Mouse (Mus musculus) heart, postnatal 0 days (tissue): ENCODE measurements at regions not wholly inside any gene's neighbourhood (a gene's known extent, or its start where the extent isn't known, plus 50 kb on each side); places are given as distances from the start of the nearest gene placed in this dataset.
"Not testable (repeated sequence)": the region's sequence is repeated elsewhere in the genome, so short reads cannot be mapped to it uniquely, and the experiment has no call there.

Experiments used
- ATAC-seq: fragments of 200-750 bp; cut with Nextera tagmentation; 2 replicates; pipeline ENCODE4 v1.8.0; 2017; ENCODE audit warnings: low read depth, moderate number of reproducible peaks, moderate library complexity; ENCODE audit not compliant: insufficient read depth
- DNase-seq: peaks from one replicate; pipeline ENCODE4 v3.0.0-alpha.2; 2016; ENCODE audit warnings: low spot score
- H3K27ac ChIP-seq: fragments of 300-500 bp; sonication (generic); 2 replicates; pipeline ENCODE4 v1.5.1; 2014; ENCODE audit warnings: low read depth, mild to moderate bottlenecking
- H3K27me3 ChIP-seq: fragments of 300-500 bp; sonication (generic); 2 replicates; pipeline ENCODE4 v1.6.1; 2014; ENCODE audit warnings: low read length, mixed read lengths; ENCODE audit not compliant: control insufficient read depth, insufficient read depth
- H3K36me3 ChIP-seq: fragments of 300-500 bp; sonication (generic); replicated peaks from 2 replicates; pipeline ENCODE4 v1.6.1; 2014; ENCODE audit warnings: low read length, mixed read lengths; ENCODE audit not compliant: control insufficient read depth, insufficient read depth
- H3K4me1 ChIP-seq: fragments of 300-500 bp; sonication (generic); 2 replicates; pipeline ENCODE4 v1.6.1; 2014; ENCODE audit warnings: antibody characterized with exemption; ENCODE audit not compliant: control insufficient read depth, insufficient read depth
- H3K4me2 ChIP-seq: fragments of 300-500 bp; sonication (generic); 2 replicates; pipeline ENCODE4 v1.6.1; 2014; ENCODE audit warnings: low read depth, mild to moderate bottlenecking, low read length, moderate library complexity
- H3K4me3 ChIP-seq: fragments of 300-500 bp; sonication (generic); 2 replicates; pipeline ENCODE4 v1.5.1; 2014; ENCODE audit warnings: low read depth, low read length
- H3K9ac ChIP-seq: fragments of 300-500 bp; sonication (generic); replicated peaks from 2 replicates; pipeline ENCODE4 v1.6.1; 2014; ENCODE audit warnings: low read depth, low read length, mixed read lengths
- H3K9me3 ChIP-seq: fragments of 300-500 bp; sonication (generic); replicated peaks from 2 replicates; pipeline ENCODE4 v1.6.1; 2016; ENCODE audit warnings: low read length; ENCODE audit not compliant: control insufficient read depth
- CTCF ChIP-seq: IDR thresholded peaks from 2 replicates; pipeline ENCODE4 v1.5.1; 2016; ENCODE audit warnings: antibody characterized with exemption, control low read depth, low read depth
- EP300 ChIP-seq: IDR thresholded peaks from 2 replicates; pipeline ENCODE4 v1.6.1; 2016; ENCODE audit warnings: antibody characterized with exemption, low read depth
- WGBS: fragments of 180-500 bp; shearing (Covaris S2); extraction: QIAGEN DNeasy Blood & Tissue Kit; methylation state at CpG from one replicate; pipeline ENCODE4 v1.1.7; 2014; 5-methylcytosine and 5-hydroxymethylcytosine counted together

DNA sequence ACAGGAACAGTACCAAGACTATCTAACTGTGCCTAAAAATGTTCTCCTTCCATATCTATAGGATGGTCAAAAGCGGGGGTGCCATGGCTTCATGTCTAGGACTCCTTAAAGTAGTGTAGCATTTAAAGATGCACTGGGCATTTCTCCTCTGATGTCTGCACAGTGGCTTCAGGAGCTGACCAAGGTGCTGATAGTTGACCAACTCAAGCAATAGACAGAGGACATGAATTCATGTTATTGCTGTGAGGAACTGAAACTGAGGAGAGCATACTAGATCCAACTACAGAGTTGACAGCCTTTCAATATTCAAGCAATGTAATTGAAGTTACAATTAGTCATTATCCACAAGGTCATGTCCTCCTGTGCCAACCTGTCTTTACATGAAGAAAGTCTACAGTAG lies 133.0 kb upstream of the Pou6f2 start:
- Histone ChIP-seq H3K4me3 (no peak overlapping the region), H3K27ac (no peak overlapping the region), H3K9ac (no peak overlapping the region), H3K4me1 (no peaks in the 10 kb centered on the region), H3K27me3 (no peaks in the 10 kb centered on the region), H3K4me2 (no peak overlapping the region), H3K9me3 (no peaks in the 10 kb centered on the region), H3K36me3 (no peaks in the 10 kb centered on the region)
- peak; percentile 10 for DNase-seq
- WGBS: 44% methylated on average over 1 of the region's 1 CpGs
- no peak for ATAC-seq
- TF ChIP-seq CTCF (no peak), EP300 (no peak)

DNA sequence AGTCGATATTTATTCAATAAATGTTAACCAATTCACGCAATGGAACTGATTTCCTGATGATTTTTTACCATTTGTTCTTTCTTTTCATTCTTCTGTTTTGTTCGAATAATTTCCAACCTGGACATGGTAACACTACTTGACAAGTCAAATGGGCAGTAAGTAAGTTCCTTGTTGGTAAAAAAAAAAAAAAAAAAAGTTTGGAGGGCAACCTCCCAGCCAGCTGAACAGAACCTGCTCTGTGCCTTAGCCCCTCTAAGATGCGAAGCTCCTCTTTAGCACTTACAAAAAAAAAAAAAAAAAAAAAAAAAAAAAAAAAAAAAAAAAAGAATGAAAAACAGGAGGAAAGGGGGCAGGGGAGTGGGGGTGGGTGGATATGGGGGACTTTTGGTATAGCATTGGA lies 100.7 kb upstream of the Pou6f2 start:
- Histone ChIP-seq H3K4me3 (no peak overlapping the region), H3K4me1 (no peaks in the 10 kb centered on the region), H3K27me3 (no peaks in the 10 kb centered on the region), H3K9ac (no peak overlapping the region), H3K4me2 (peak overlapping the region; percentile 11; the same call in 1 of the 2 replicates), H3K36me3 (no peaks in the 10 kb centered on the region), H3K9me3 (0 out of 2 replicates have a peak, but pooled peaks cover 5% of the 10 kb centered on the region), H3K27ac (no peak overlapping the region)
- DNase-seq: no peak
- no peak for TF ChIP-seq EP300
- no peak for TF ChIP-seq CTCF
- no peak for ATAC-seq
- 31% methylated on average over 4 of the region's 4 CpGs for WGBS

DNA sequence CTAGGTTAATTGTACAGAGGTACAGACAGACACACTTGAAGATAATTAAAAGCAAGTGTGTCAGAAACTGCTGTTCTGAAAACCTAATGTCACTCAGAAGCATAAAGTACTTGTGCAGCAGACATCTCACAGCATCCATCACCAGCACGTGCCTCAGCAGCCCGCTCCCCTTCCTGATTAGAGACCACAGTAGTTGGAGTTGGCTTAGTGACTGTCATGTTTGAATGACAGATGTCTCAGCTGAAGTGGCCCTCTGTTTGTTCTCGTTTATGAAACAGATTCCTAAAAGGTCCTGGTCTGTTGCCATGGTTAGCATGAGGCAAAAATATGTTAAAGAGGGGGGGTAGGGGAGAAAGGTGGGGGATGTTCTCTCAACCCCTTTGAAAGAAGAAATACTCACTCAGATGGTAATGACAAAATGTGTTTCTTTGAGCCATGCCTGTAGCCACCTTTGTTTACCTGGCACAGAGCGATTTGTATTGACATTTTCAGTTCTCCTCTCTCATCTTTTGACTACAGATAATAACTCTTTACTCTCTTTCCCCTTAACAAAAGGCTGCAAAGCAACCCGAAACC lies 100.2 kb upstream of the Pou6f2 start:
- Histone ChIP-seq H3K36me3 (no peaks in the 10 kb centered on the region), H3K27me3 (no peaks in the 10 kb centered on the region), H3K27ac (no peak overlapping the region), H3K9me3 (0 out of 2 replicates have a peak, but pooled peaks cover 5% of the 10 kb centered on the region), H3K9ac (no peak overlapping the region), H3K4me3 (no peak overlapping the region), H3K4me2 (peak overlapping the region; percentile 11; the same call in 1 of the 2 replicates), H3K4me1 (no peaks in the 10 kb centered on the region)
- TF ChIP-seq EP300: no peak
- TF ChIP-seq CTCF: no peak
- DNase-seq: no peak
- no peak for ATAC-seq
- WGBS: 26% methylated on average over 5 of the region's 5 CpGs

DNA sequence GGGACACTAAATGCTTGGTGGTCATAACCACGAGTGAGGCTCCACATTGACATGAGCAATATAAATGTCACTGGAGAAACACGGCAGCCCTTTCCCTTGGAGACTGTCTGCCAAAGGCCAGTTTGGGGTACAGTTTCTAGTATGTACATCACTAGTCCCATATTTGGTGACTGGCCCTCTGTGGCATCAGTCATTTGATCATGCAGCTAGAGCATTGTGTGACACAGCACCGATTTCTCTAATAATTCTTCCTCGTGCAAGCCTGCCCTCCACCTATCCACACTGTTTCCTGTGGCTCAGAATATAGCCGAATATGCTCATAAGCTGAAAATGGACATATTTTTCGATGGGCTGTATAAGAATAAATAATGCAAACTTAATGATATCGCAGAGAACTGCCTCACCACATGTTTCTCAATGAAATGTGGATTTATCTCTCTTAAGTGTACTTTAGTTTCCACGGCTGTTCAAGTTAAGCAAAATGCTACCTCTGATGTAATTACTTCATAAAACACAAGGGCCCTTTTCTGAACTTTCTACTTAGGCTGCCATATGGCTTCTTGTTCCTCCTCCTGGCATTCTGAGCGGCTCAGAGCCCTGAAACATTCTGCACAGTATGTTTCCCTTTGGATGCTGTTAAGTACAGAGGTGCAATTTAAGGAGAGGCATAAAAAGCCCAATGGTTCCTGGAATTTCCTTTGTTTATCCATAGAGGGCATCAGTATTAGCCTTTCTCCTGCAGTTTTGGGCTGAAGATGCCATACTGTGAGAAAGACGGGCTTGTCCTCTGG lies 97.7 kb upstream of the Pou6f2 start:
- no peaks in the 10 kb centered on the region for H3K9me3 ChIP-seq
- 78% methylated on average over 10 of the region's 10 CpGs for WGBS
- H3K36me3 ChIP-seq: no peaks in the 10 kb centered on the region
- no peak overlapping the region for H3K9ac ChIP-seq
- ATAC-seq (no peak), DNase-seq (no peak)
- no peak overlapping the region for H3K4me2 ChIP-seq
- no peak overlapping the region for H3K27ac ChIP-seq
- no peak overlapping the region for H3K4me3 ChIP-seq
- H3K27me3 ChIP-seq: no peaks in the 10 kb centered on the region
- no peak for TF ChIP-seq EP300
- TF ChIP-seq CTCF: no peak
- H3K4me1 ChIP-seq: no peaks in the 10 kb centered on the region

DNA sequence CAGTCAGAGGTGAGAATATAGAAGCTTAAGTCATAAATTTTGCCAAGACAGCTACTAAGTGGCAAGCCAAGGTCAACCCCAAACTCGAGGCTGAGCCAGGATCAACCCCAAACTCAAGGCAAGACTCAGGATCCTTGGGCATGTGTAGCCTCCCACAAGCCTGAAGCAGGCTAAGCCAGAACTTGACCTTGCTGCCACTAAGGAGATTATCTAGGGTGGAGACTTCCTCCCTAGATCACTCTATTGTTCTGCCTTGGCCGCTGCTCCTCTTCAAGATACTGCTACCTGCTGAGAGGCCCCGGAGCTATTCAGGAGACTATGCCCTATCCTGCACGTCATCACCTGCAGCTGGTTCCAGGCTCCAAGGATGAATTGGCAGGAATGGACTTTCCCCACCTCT lies 88.3 kb upstream of the Pou6f2 start:
- H3K4me2 ChIP-seq, H3K9me3 ChIP-seq, DNase-seq, H3K27me3 ChIP-seq, H3K36me3 ChIP-seq, ATAC-seq, H3K27ac ChIP-seq, H3K4me1 ChIP-seq, H3K9ac ChIP-seq, H3K4me3 ChIP-seq: not testable (repeated sequence)
- WGBS: 27% methylated on average over 4 of the region's 4 CpGs

DNA sequence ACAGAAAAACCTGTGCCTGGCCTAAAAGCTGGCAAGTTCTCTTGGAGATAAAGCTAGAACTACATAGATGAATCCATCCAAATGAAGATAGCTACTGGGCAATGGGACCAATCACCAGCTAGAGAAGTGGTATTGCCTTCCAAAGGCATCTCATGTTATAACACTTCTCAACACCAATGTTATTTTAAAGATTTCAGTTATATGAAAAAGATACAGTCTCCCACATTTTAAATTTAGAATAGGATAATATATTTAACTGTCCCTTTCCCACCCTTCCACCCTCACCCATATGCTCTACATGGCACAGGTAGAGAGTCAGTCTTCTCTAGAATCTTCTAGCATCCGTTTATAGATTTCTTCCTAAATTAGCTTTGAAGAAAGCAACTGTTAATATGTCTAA lies 87.6 kb upstream of the Pou6f2 start:
- Histone ChIP-seq H3K4me2 (no peak overlapping the region), H3K9me3 (no peaks in the 10 kb centered on the region), H3K4me1 (no peaks in the 10 kb centered on the region), H3K9ac (no peak overlapping the region), H3K4me3 (no peak overlapping the region), H3K27me3 (no peaks in the 10 kb centered on the region), H3K27ac (no peak overlapping the region), H3K36me3 (no peaks in the 10 kb centered on the region)
- TF ChIP-seq EP300 (no peak), CTCF (no peak)
- no peak for DNase-seq
- 70% methylated on average over 1 of the region's 1 CpGs for WGBS
- ATAC-seq: no peak
